Mouse (Mus musculus) myocyte (in vitro differentiated cells): ENCODE results near the gene Sphk2.

Experiments used
- POLR2A ChIP-seq: IDR thresholded peaks from one replicate; pipeline ENCODE4 v1.6.1; 2011; ENCODE audit warnings: low read depth, mild to moderate bottlenecking, control low read depth, moderate library complexity; ENCODE audit not compliant: insufficient read length
- TCF12 ChIP-seq: IDR thresholded peaks from one replicate; pipeline ENCODE4 v1.6.1; 2011; ENCODE audit warnings: mild to moderate bottlenecking, control low read depth; ENCODE audit not compliant: poor library complexity, insufficient read depth, severe bottlenecking
- TCF3 ChIP-seq: IDR thresholded peaks from one replicate; pipeline ENCODE4 v1.6.1; 2011; ENCODE audit warnings: low read depth, control low read depth; ENCODE audit not compliant: insufficient read length

DNA sequence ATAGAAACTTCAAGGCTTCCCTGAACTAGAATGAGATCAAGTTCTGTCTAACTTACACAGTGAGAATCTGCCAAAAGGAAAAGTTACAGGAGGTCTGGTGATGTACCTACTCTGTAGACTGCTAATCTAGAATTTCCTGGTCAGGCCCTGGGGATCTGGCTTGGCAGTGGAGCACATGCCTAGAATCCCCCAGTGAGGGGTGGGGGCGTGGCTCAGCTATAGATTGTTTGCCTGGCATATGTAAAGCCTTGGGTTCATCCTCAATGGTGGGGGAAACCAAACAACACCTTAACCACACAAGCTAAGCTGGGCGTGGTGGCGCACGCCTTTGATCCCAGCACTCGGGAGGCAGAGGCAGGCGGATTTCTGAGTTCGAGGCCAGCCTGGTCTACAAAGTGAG, 19.9 kb downstream of the Sphk2 start:
- no peak for TF ChIP-seq POLR2A
- no peak for TF ChIP-seq TCF3
- TF ChIP-seq TCF12: no peak
